Mouse (Mus musculus): Measurements from ENCODE around the gene Slc10a7. TPM values are rescaled to one million over a fixed set of nuclear protein-coding genes. Genes with fewer than 3 reads are reported as not detected.
"Not testable (repeated sequence)": the region's sequence is repeated elsewhere in the genome, so short reads cannot be mapped to it uniquely, and the experiment has no call there.

The Slc10a7 gene
- total RNA-seq, 2 experiments from 2014 or later, result 6.5 to 7.3 TPM

- intact Hi-C loops (cut with DNase I), result no loop called here
- DNase-seq (ENCODE audit: extremely low spot score in 1 of 2, low spot score in 2 of 2), result no peak
Measured at GRCm38 (mm10) chr8:78705980-78706379, 196.8 kb downstream of the Slc10a7 start.

GRCm38 (mm10) chr8:78709948-78710644 is 200.9 kb downstream of the Slc10a7 start:
- Histone ChIP-seq H3K27ac (no peak overlapping the region), H3K4me3 (no peak overlapping the region)
- intact Hi-C loops (cut with DNase I), result no loop called here
- TF ChIP-seq CTCF (IDR thresholded peaks at IDR 0.05), result no peak
- DNase-seq (ENCODE audit: extremely low spot score in 1 of 2, low spot score in 2 of 2), result no peak

More at GRCm38 (mm10) chr8:78705980-78706379, 196.8 kb downstream of the Slc10a7 start:
- no peak for TF ChIP-seq CTCF (IDR thresholded peaks at IDR 0.05)
- Histone ChIP-seq H3K27ac (no peak overlapping the region), H3K4me3 (no peak overlapping the region)

- Histone ChIP-seq H3K27ac (no peak overlapping the region), H3K4me3 (no peak overlapping the region)
- intact Hi-C loops (cut with DNase I), result no loop called here
- DNase-seq (ENCODE audit: extremely low spot score in 1 of 2, low spot score in 2 of 2), result no peak
- TF ChIP-seq CTCF (IDR thresholded peaks at IDR 0.05), result no peak
Measured at GRCm38 (mm10) chr8:78710961-78711360, 201.8 kb downstream of the Slc10a7 start.

GRCm38 (mm10) chr8:78714880-78715279 is 205.7 kb downstream of the Slc10a7 start:
- intact Hi-C loops (cut with DNase I), result no loop called here
- no peak for TF ChIP-seq CTCF (IDR thresholded peaks at IDR 0.05)

GRCm38 (mm10) chr8:78716546-78716945 is 207.4 kb downstream of the Slc10a7 start:
- intact Hi-C loops (cut with DNase I), result no loop called here
- Histone ChIP-seq H3K27ac (no peak overlapping the region), H3K4me3 (no peak overlapping the region)
- no peak for TF ChIP-seq CTCF (IDR thresholded peaks at IDR 0.05)
- DNase-seq (ENCODE audit: extremely low spot score in 1 of 2, low spot score in 2 of 2), result no peak

More at GRCm38 (mm10) chr8:78714880-78715279, 205.7 kb downstream of the Slc10a7 start:
- Histone ChIP-seq H3K27ac (no peak overlapping the region), H3K4me3 (no peak overlapping the region)
- DNase-seq (ENCODE audit: extremely low spot score in 1 of 2, low spot score in 2 of 2), result no peak

GRCm38 (mm10) chr8:78717191-78717590 is 208.0 kb downstream of the Slc10a7 start:
- H3K27ac ChIP-seq; DNase-seq (ENCODE audit: extremely low spot score in 1 of 2, low spot score in 2 of 2); intact Hi-C loops (cut with DNase I); H3K4me3 ChIP-seq: not testable (repeated sequence)

GRCm38 (mm10) chr8:78719279-78720040 is 210.3 kb downstream of the Slc10a7 start:
- Histone ChIP-seq H3K4me3 (no peak overlapping the region), H3K27ac (no peak overlapping the region)
- intact Hi-C loops (cut with DNase I), result no loop called here
- peak; percentile 23 for TF ChIP-seq CTCF (IDR thresholded peaks at IDR 0.05)
- DNase-seq (ENCODE audit: extremely low spot score in 1 of 2, low spot score in 2 of 2), result no peak

- DNase-seq (ENCODE audit: extremely low spot score in 1 of 2, low spot score in 2 of 2), result no peak
- Histone ChIP-seq H3K4me3 (no peak overlapping the region), H3K27ac (no peak overlapping the region)
- no peak for TF ChIP-seq CTCF (IDR thresholded peaks at IDR 0.05)
- intact Hi-C loops (cut with DNase I), result no loop called here
Measured at GRCm38 (mm10) chr8:78720041-78720414, 210.9 kb downstream of the Slc10a7 start.

GRCm38 (mm10) chr8:78721576-78721975 is 212.4 kb downstream of the Slc10a7 start:
- Histone ChIP-seq H3K4me3 (no peak overlapping the region), H3K27ac (no peak overlapping the region)
- no peak for DNase-seq (ENCODE audit: extremely low spot score in 1 of 2, low spot score in 2 of 2)
- no peak for TF ChIP-seq CTCF (IDR thresholded peaks at IDR 0.05)
- intact Hi-C loops (cut with DNase I), result no loop called here

- no peak for DNase-seq (ENCODE audit: extremely low spot score in 1 of 2, low spot score in 2 of 2)
- Histone ChIP-seq H3K27ac (no peak overlapping the region), H3K4me3 (no peak overlapping the region)
- intact Hi-C loops (cut with DNase I), result no loop called here
- TF ChIP-seq CTCF (IDR thresholded peaks at IDR 0.05), result no peak
Measured at GRCm38 (mm10) chr8:78722201-78722600, 213.1 kb downstream of the Slc10a7 start.

GRCm38 (mm10) chr8:78724832-78725231 is 215.7 kb downstream of the Slc10a7 start:
- Histone ChIP-seq H3K4me3 (no peak overlapping the region), H3K27ac (no peak overlapping the region)
- no peak for TF ChIP-seq CTCF (IDR thresholded peaks at IDR 0.05)
- DNase-seq (ENCODE audit: extremely low spot score in 1 of 2, low spot score in 2 of 2), result no peak
- intact Hi-C loops (cut with DNase I), result no loop called here

GRCm38 (mm10) chr8:78728240-78728639 is 219.1 kb downstream of the Slc10a7 start:
- no peak overlapping the region for H3K27ac ChIP-seq
- H3K4me3 ChIP-seq, result no peak overlapping the region
- DNase-seq (ENCODE audit: extremely low spot score in 1 of 2, low spot score in 2 of 2), result no peak
- TF ChIP-seq CTCF (IDR thresholded peaks at IDR 0.05), result no peak
- intact Hi-C loops (cut with DNase I), result no loop called here
